Mouse (Mus musculus) erythroblast, embryonic 14.5 days (primary cell): ENCODE measurements around the gene Fgf3.

Experiments
- GATA1 ChIP-seq: IDR thresholded peaks from 2 replicates; pipeline ENCODE4 v1.6.1; 2012; ENCODE audit warnings: low read length, inconsistent platforms, mixed read lengths
- TAL1 ChIP-seq: IDR thresholded peaks from 3 replicates; pipeline ENCODE4 v1.6.1; 2012; ENCODE audit warnings: low read length, inconsistent platforms, mixed read lengths

DNA sequence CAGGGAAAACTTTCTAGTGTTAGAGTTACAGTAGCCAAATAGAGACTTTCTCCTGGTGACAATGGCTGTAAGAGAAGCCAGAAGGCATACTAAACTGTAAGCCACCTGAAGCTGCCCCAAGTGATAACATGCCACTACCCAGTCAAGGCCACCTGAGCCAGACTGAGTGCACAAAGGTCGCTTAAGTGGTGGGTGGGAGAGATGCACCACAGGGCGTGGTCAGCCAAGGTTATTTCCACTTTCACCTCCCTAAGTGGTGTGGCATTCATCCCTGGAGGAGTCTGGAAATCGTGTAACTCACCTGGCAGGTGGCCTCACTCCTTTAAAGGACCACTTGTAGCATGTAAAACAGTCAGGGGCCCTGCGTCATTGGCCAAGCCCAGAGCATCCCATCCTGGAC is 29.3 kb downstream of the Fgf3 start:
- TF ChIP-seq GATA1 (no peak), TAL1 (no peak)
